Mouse (Mus musculus) kidney, adult 2 months (tissue): ENCODE results near the gene Rab25. TPM values are rescaled to one million over a fixed set of nuclear protein-coding genes. Genes with fewer than 3 reads are reported as not detected.
A peak's percentile ranks its signal among the peaks of the same experiment; 100 is the strongest.

Source experiments
- DNase-seq: peaks from one replicate; pipeline ENCODE4 v3.0.0; 2021
- H3K27ac ChIP-seq: fragments of 200-500 bp; 2 replicates; pipeline ENCODE4 v1.5.1; 2012; ENCODE audit warnings: low read depth, low read length, control low read depth, inconsistent platforms; ENCODE audit not compliant: insufficient read depth
- H3K27me3 ChIP-seq: fragments of 200-500 bp; replicated peaks from 2 replicates; pipeline ENCODE4 v1.6.1; 2012; ENCODE audit warnings: mild to moderate bottlenecking, moderate library complexity, low read length, inconsistent platforms; ENCODE audit not compliant: control insufficient read depth, insufficient read depth
- H3K36me3 ChIP-seq: fragments of 200-500 bp; 2 replicates; pipeline ENCODE4 v1.6.1; 2012; ENCODE audit warnings: mild to moderate bottlenecking, moderate library complexity, low read length, inconsistent platforms; ENCODE audit not compliant: control insufficient read depth, insufficient read depth
- H3K4me1 ChIP-seq: fragments of 200-500 bp; 2 replicates; pipeline ENCODE4 v1.6.1; 2011; ENCODE audit warnings: low read length; ENCODE audit not compliant: control insufficient read depth, insufficient read depth
- H3K4me3 ChIP-seq: fragments of 200-500 bp; 2 replicates; pipeline ENCODE4 v1.5.1; 2011; ENCODE audit warnings: mild to moderate bottlenecking, low read depth, low read length, control low read depth; ENCODE audit not compliant: insufficient read depth
- CTCF ChIP-seq: fragments of 200-500 bp; conservative IDR thresholded peaks from 2 replicates; pipeline ENCODE4 v1.5.1; 2011; ENCODE audit warnings: low read depth, mild to moderate bottlenecking, control low read depth, low read length, moderate library complexity, mixed read lengths; ENCODE audit not compliant: insufficient read depth, insufficient read length
- POLR2A ChIP-seq: fragments of 200-500 bp; IDR thresholded peaks from one replicate; pipeline ENCODE4 v1.6.1; 2011; ENCODE audit warnings: low read depth, low read length, control low read depth
- WGBS: fragments of 180-500 bp; shearing (Covaris S2); methylation state at CpG from one replicate; pipeline ENCODE4 v1.1.7; 2018; 5-methylcytosine and 5-hydroxymethylcytosine counted together
- polyA plus RNA-seq: library from polyadenylated mRNA; depleted of rRNA; stranded (reverse); fragments of >200 nt; gene quantifications from 2 replicates; pipeline ENCODE4 v1.2.3, GENCODE M21; 2012

The Rab25 gene
- polyA plus RNA-seq, 1 experiment: 50.1 TPM

GRCm38 (mm10) chr3:88546674-88547418 lies 1.3 kb downstream of the Rab25 start:
- Histone ChIP-seq H3K4me1 (peaks cover 10% of the 10 kb centered on the region; the same call in 1 of the 2 replicates), H3K27me3 (no peaks in the 10 kb centered on the region), H3K4me3 (no peak overlapping the region), H3K36me3 (no peaks in the 10 kb centered on the region), H3K27ac (no peak overlapping the region)
- WGBS: 73% methylated on average over 6 of the region's 6 CpGs
- DNase-seq: no peak
- no peak for TF ChIP-seq POLR2A
- TF ChIP-seq CTCF: no peak

- Histone ChIP-seq H3K4me1 (no peaks in the 10 kb centered on the region), H3K27me3 (no peaks in the 10 kb centered on the region), H3K27ac (no peak overlapping the region), H3K4me3 (no peak overlapping the region), H3K36me3 (no peaks in the 10 kb centered on the region)
- 67% methylated on average over 20 of the region's 20 CpGs for WGBS
- TF ChIP-seq POLR2A: no peak
- no peak for TF ChIP-seq CTCF
- no peak for DNase-seq
These were observed 3.0 kb downstream of the Rab25 start for GRCm38 (mm10) chr3:88544955-88545591.

GRCm38 (mm10) chr3:88544514-88544913 lies 3.6 kb downstream of the Rab25 start:
- Histone ChIP-seq H3K27me3 (no peaks in the 10 kb centered on the region), H3K4me1 (no peaks in the 10 kb centered on the region), H3K4me3 (no peak overlapping the region), H3K36me3 (no peaks in the 10 kb centered on the region), H3K27ac (no peak overlapping the region)
- TF ChIP-seq CTCF: peak; percentile 71
- no peak for TF ChIP-seq POLR2A
- WGBS: 47% methylated on average over 5 of the region's 5 CpGs
- peak; percentile 45 for DNase-seq

DNA sequence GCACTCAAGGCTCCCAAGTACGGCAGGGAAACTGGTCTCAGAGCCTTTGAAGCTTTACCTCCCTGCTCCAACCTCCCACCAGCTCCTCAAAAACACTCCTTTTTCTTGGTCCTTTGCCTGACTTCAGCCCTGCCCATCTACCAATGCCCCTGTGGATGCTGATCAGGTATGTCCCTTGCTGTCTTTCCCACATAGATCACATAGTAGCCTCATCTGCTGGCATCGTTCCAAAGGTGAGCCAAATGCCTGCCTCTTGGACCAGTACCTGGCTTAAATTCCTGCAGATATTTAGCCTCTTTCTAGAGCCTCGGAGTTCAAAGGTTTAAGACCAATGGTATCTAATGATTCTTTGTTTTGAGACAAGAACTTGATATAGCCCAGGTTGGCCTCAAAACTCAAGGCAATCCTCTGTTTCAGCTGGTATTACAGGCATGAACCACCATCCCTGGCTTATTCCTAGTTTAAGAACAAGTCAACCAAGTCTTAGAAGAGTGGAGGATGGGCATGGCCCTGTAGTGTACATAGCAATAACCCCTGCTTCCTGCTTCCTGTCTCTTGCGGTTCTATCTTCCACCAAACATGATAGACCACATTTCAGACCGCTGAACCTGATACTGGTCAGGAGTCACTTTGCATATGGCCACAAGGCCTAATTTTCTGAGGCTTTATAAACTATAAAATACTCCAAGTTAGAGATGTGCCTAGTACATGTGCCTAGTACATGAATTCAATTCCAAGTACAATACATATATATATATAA lies 4.3 kb downstream of the Rab25 start:
- no peak for DNase-seq
- H3K36me3 ChIP-seq: no peaks in the 10 kb centered on the region
- no peaks in the 10 kb centered on the region for H3K4me1 ChIP-seq
- H3K4me3 ChIP-seq: no peak overlapping the region
- no peak overlapping the region for H3K27ac ChIP-seq
- 65% methylated on average over 5 of the region's 5 CpGs for WGBS
- no peaks in the 10 kb centered on the region for H3K27me3 ChIP-seq
- TF ChIP-seq POLR2A: no peak

DNA sequence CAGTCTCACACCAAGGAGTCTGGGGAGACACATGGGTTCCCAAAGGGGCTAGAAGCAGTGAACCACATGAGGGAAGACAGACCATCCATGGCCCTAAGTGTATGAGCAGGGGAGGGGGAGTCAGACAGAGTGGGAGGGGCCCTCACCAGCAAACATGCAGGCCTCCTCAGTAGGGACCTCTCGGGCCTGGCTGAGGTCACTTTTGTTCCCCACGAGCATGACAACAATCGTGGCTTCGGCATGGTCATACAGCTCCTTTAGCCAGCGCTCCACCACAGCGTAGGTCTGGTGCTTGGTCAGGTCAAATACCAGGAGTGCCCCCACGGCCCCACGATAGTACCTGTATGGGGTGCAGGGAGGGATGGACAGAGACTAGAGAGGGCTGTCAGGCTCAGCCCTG lies 4.9 kb downstream of the Rab25 start:
- Histone ChIP-seq H3K36me3 (no peaks in the 10 kb centered on the region), H3K27me3 (no peaks in the 10 kb centered on the region), H3K4me1 (no peaks in the 10 kb centered on the region), H3K4me3 (no peak overlapping the region), H3K27ac (no peak overlapping the region)
- DNase-seq: no peak
- WGBS: 88% methylated on average over 8 of the region's 8 CpGs
- TF ChIP-seq CTCF: no peak
- no peak for TF ChIP-seq POLR2A

DNA sequence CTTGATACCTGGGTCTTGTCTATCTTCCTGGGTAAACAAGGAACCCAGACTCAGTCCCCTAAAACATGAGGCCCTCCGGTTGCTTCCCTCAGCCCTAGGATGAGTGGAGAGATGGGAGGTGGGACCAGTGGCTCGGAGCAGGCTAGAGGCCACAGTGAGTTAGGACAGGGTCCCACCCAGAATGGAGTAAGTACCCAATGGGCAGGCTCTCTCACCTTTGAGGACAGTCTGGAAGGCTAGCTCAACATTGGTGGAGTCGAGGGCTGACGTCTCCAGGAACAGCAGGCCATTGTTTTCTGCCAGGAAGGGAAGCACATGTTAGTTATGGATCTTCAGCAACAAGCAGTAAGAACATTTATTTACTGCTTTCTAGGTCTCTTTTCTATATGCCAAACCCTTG lies 5.6 kb downstream of the Rab25 start:
- H3K27ac ChIP-seq: no peak overlapping the region
- no peaks in the 10 kb centered on the region for H3K36me3 ChIP-seq
- H3K27me3 ChIP-seq: no peaks in the 10 kb centered on the region
- WGBS: 77% methylated on average over 4 of the region's 4 CpGs
- no peak for DNase-seq
- no peak overlapping the region for H3K4me3 ChIP-seq
- TF ChIP-seq POLR2A (no peak), CTCF (no peak)
- no peaks in the 10 kb centered on the region for H3K4me1 ChIP-seq

DNA sequence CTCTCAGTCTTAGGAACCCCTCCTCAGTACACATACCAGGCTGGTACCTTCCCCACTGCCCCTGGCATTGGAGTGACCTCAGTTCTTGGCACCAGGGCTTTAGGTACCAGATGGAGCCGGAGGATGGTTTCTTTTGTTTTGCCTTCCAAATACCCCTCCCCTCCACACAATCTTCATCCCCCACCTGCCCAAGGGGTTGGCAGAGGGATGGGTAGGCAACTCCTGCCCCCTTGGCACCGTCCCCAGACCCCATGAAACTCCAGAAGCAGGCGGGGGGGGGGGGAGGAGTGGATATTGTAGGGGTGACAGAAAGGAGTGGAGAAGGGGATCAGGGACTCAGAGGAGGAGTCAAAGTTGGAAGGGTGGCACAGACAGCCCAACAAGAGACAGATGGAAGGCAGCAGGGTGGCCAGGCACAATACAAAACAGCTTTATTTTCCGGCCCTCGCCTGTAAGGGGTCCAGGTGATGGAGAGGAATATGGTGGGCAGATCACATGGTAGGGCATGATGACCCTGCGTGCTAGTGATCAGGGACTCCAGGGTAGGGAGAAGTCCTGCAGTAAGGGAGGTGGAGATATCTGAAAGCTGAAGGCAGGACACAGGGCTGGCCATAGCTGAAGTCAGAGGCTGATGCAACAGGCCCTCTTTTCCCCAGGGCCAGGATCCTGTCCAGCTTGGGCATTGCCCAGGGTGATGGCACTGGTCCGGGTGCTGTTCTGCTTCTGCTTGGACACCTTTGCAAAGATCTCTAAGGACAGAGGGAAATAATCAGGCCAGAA lies 6.3 kb downstream of the Rab25 start:
- H3K4me1 ChIP-seq: no peaks in the 10 kb centered on the region; the same call in 1 of the 2 replicates
- no peak overlapping the region for H3K27ac ChIP-seq
- WGBS: 76% methylated on average over 7 of the region's 7 CpGs
- H3K36me3 ChIP-seq: no peaks in the 10 kb centered on the region
- TF ChIP-seq CTCF: no peak
- TF ChIP-seq POLR2A: no peak
- H3K27me3 ChIP-seq: no peaks in the 10 kb centered on the region
- H3K4me3 ChIP-seq: no peak overlapping the region
- no peak for DNase-seq
